Mouse (Mus musculus): ENCODE results near the gene Acbd6. TPM values are rescaled to one million over a fixed set of nuclear protein-coding genes. Genes with fewer than 3 reads are reported as not detected.

The Acbd6 gene
- polyA plus RNA-seq, 1 experiment from 2014 or later, result 58.7 TPM

- Histone ChIP-seq H3K9me3 (ENCODE audit: control insufficient read depth, low read length) (no peaks in the 10 kb centered on the region), H3K4me1 (replicated peaks; ENCODE audit: control insufficient read depth, insufficient read depth, low read length) (no peaks in the 10 kb centered on the region), H3K9ac (ENCODE audit: low read length) (no peak overlapping the region), H3K27ac (ENCODE audit: low read length) (no peak overlapping the region), H3K36me3 (ENCODE audit: control insufficient read depth, insufficient read depth, low read length) (no peaks in the 10 kb centered on the region), H3K4me3 (ENCODE audit: low read length) (no peak overlapping the region), H3K27me3 (ENCODE audit: control insufficient read depth, insufficient read depth, low read depth, low read length) (no peaks in the 10 kb centered on the region), H3K4me2 (ENCODE audit: low read depth, low read length) (no peak overlapping the region)
- ATAC-seq (ENCODE audit: low read depth), result no peak
- 43% methylated on average over 2 of the region's 2 CpGs for WGBS
These were observed 56.5 kb downstream of the Acbd6 start for GRCm38 (mm10) chr1:155614426-155614825.

DNA sequence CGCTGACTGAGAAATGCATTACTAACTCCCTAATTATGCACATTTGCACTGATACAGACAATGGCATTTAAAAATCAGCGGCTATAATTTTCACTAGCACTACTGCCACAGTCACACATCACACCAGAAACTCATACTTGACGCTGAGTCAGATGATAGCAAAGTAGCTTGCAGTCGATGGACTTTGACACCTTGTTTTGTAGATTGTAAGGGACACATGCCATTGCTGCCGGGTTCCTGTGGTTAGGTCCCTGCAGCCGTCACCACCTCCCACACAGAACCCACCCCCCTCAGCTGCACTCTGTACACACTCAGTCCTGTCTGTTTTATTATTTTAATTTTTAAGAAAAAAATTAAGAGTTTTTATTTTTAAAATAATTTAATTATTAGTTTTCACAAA is 63.2 kb downstream of the Acbd6 start:
- H3K4me1 ChIP-seq (replicated peaks; ENCODE audit: control insufficient read depth, insufficient read depth, low read length), result no peaks in the 10 kb centered on the region
- H3K9ac ChIP-seq (ENCODE audit: low read length), result no peak overlapping the region
- no peak for ATAC-seq (ENCODE audit: low read depth)
- H3K27me3 ChIP-seq (ENCODE audit: control insufficient read depth, insufficient read depth, low read depth, low read length), result no peaks in the 10 kb centered on the region
- WGBS, result 81% methylated on average over 6 of the region's 6 CpGs
- H3K36me3 ChIP-seq (ENCODE audit: control insufficient read depth, insufficient read depth, low read length), result peaks cover 2% of the 10 kb centered on the region; the same call in 1 of the 2 replicates
- no peak overlapping the region for H3K27ac ChIP-seq (ENCODE audit: low read length)
- no peak overlapping the region for H3K4me3 ChIP-seq (ENCODE audit: low read length)
- H3K9me3 ChIP-seq (ENCODE audit: control insufficient read depth, low read length), result no peaks in the 10 kb centered on the region
- no peak overlapping the region for H3K4me2 ChIP-seq (ENCODE audit: low read depth, low read length)

GRCm38 (mm10) chr1:155623192-155623591 is 65.3 kb downstream of the Acbd6 start:
- H3K9ac ChIP-seq (ENCODE audit: low read length), result no peak overlapping the region
- ATAC-seq (ENCODE audit: low read depth), result no peak

DNA sequence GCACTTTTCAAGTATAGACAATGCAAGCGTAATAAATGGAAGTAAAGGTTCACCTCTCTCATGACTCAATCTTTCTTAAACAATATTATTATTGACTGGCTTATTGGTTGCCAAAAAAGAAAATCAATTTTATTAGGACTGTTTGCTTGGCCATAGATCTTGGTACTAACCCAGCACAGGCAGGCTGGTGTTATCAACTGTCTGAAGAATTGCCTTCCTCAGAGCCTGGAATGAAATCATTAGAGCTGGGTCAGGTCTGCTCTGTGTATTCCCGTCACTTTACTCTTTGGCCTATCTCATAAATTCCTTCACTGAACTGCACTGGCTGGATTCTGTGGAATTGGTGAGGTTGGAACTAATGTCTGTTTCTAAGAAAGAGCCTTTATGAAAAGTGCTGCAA is 69.8 kb downstream of the Acbd6 start:
- H3K9ac ChIP-seq (ENCODE audit: low read length), result no peak overlapping the region
- H3K27ac ChIP-seq (ENCODE audit: low read length), result no peak overlapping the region
- WGBS, result 85% methylated on average over 2 of the region's 2 CpGs
- peaks cover 2% of the 10 kb centered on the region; the same call in 1 of the 2 replicates for H3K36me3 ChIP-seq (ENCODE audit: control insufficient read depth, insufficient read depth, low read length)
- H3K4me3 ChIP-seq (ENCODE audit: low read length), result no peak overlapping the region
- no peaks in the 10 kb centered on the region for H3K4me1 ChIP-seq (replicated peaks; ENCODE audit: control insufficient read depth, insufficient read depth, low read length)
- H3K9me3 ChIP-seq (ENCODE audit: control insufficient read depth, low read length), result no peaks in the 10 kb centered on the region
- H3K4me2 ChIP-seq (ENCODE audit: low read depth, low read length), result no peak overlapping the region
- ATAC-seq (ENCODE audit: low read depth), result no peak
- H3K27me3 ChIP-seq (ENCODE audit: control insufficient read depth, insufficient read depth, low read depth, low read length), result no peaks in the 10 kb centered on the region

More at GRCm38 (mm10) chr1:155623192-155623591, 65.3 kb downstream of the Acbd6 start:
- H3K36me3 ChIP-seq (ENCODE audit: control insufficient read depth, insufficient read depth, low read length), result peaks cover 2% of the 10 kb centered on the region; the same call in 1 of the 2 replicates
- H3K27me3 ChIP-seq (ENCODE audit: control insufficient read depth, insufficient read depth, low read depth, low read length), result no peaks in the 10 kb centered on the region
- 93% methylated on average over 8 of the region's 8 CpGs for WGBS
- H3K4me3 ChIP-seq (ENCODE audit: low read length), result no peak overlapping the region
- H3K9me3 ChIP-seq (ENCODE audit: control insufficient read depth, low read length), result no peaks in the 10 kb centered on the region
- no peaks in the 10 kb centered on the region for H3K4me1 ChIP-seq (replicated peaks; ENCODE audit: control insufficient read depth, insufficient read depth, low read length)
- no peak overlapping the region for H3K27ac ChIP-seq (ENCODE audit: low read length)
- H3K4me2 ChIP-seq (ENCODE audit: low read depth, low read length), result no peak overlapping the region

DNA sequence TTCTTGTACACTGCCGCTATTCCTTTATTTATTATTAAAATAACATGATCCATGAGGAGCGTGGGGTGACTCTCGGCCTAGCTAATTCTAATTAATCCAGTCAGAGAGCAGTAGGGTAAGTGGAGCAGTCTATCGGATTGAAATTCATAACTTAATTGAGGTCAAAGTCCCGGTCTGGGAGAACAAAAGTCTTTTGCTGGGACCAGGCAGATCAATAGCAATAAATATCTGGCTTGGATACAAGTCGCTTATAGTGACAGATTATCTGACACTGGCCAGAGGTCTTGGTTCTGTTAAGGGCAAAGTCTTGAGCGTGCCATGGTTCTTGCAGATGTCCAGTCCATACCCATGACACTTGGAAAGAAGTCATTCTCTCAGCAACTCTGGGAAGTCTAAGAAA is 78.7 kb downstream of the Acbd6 start:
- no peak for ATAC-seq (ENCODE audit: low read depth)
- Histone ChIP-seq H3K27ac (ENCODE audit: low read length) (no peak overlapping the region), H3K4me3 (ENCODE audit: low read length) (no peak overlapping the region), H3K4me1 (replicated peaks; ENCODE audit: control insufficient read depth, insufficient read depth, low read length) (no peaks in the 10 kb centered on the region), H3K4me2 (ENCODE audit: low read depth, low read length) (no peak overlapping the region), H3K9ac (ENCODE audit: low read length) (no peak overlapping the region), H3K9me3 (ENCODE audit: control insufficient read depth, low read length) (no peaks in the 10 kb centered on the region), H3K36me3 (ENCODE audit: control insufficient read depth, insufficient read depth, low read length) (no peaks in the 10 kb centered on the region), H3K27me3 (ENCODE audit: control insufficient read depth, insufficient read depth, low read depth, low read length) (no peaks in the 10 kb centered on the region)
- WGBS, result 88% methylated on average over 7 of the region's 7 CpGs

GRCm38 (mm10) chr1:155645816-155646215 is 87.9 kb downstream of the Acbd6 start:
- WGBS, result 81% methylated on average over 5 of the region's 5 CpGs
- ATAC-seq (ENCODE audit: low read depth), result no peak
- no peaks in the 10 kb centered on the region for H3K27me3 ChIP-seq (ENCODE audit: control insufficient read depth, insufficient read depth, low read depth, low read length)

DNA sequence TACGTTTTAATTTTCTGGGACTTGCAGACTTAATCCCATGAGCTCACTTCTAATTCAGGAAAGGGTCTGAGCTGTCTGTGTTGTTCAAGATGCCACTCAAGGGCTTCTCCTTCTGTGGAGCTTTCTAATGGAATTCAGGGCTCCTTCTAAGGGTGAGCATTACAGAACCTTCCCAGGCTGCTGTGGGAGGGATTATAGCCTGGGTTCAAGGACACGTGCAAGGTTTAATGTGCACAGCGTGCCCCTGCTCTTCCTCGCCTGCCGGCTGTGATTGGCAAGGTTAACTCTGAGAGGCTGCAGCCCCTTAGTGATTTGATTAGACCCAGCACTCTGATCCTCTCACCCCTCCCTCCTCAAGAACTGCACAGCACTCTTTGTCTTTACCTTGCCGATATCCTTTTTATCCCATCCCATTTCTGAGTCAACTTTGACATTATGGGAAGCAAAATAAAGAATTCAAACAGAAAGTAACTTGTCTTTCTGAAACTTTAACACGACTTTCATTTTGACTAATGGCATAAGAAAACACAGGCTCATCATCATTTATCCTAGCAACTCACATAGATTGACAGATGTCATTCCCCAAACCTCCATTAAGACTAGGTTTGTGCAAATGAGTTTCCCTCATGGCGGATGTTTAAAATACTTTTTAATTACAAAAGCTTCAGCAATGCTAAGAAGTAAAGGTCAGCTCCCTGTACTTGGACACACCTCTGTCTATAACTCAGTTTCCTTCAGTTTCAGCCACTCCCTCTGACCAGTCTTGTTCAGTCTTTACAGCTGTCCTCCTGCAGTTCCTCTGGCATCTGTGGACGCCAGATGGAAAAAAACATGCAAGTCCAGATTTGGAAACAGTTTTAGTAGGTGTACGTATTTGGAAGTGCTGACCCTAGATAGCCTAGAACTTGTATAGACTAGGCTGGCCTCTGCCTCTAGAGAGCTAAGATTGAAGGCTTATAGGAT is 88.7 kb downstream of the Acbd6 start:
- Histone ChIP-seq H3K27me3 (ENCODE audit: control insufficient read depth, insufficient read depth, low read depth, low read length) (no peaks in the 10 kb centered on the region), H3K9ac (ENCODE audit: low read length) (no peak overlapping the region), H3K36me3 (ENCODE audit: control insufficient read depth, insufficient read depth, low read length) (no peaks in the 10 kb centered on the region), H3K4me2 (ENCODE audit: low read depth, low read length) (no peak overlapping the region), H3K4me1 (replicated peaks; ENCODE audit: control insufficient read depth, insufficient read depth, low read length) (no peaks in the 10 kb centered on the region), H3K27ac (ENCODE audit: low read length) (no peak overlapping the region), H3K4me3 (ENCODE audit: low read length) (no peak overlapping the region), H3K9me3 (ENCODE audit: control insufficient read depth, low read length) (no peaks in the 10 kb centered on the region)
- WGBS, result 72% methylated on average over 10 of the region's 10 CpGs
- no peak for ATAC-seq (ENCODE audit: low read depth)

More at GRCm38 (mm10) chr1:155645816-155646215, 87.9 kb downstream of the Acbd6 start:
- Histone ChIP-seq H3K4me2 (ENCODE audit: low read depth, low read length) (no peak overlapping the region), H3K9ac (ENCODE audit: low read length) (no peak overlapping the region), H3K36me3 (ENCODE audit: control insufficient read depth, insufficient read depth, low read length) (no peaks in the 10 kb centered on the region), H3K4me1 (replicated peaks; ENCODE audit: control insufficient read depth, insufficient read depth, low read length) (no peaks in the 10 kb centered on the region), H3K27ac (ENCODE audit: low read length) (no peak overlapping the region), H3K4me3 (ENCODE audit: low read length) (no peak overlapping the region), H3K9me3 (ENCODE audit: control insufficient read depth, low read length) (no peaks in the 10 kb centered on the region)

- Histone ChIP-seq H3K27ac (ENCODE audit: low read length) (no peak overlapping the region), H3K4me2 (ENCODE audit: low read depth, low read length) (no peak overlapping the region), H3K9me3 (ENCODE audit: control insufficient read depth, low read length) (no peaks in the 10 kb centered on the region), H3K4me1 (replicated peaks; ENCODE audit: control insufficient read depth, insufficient read depth, low read length) (no peaks in the 10 kb centered on the region), H3K27me3 (ENCODE audit: control insufficient read depth, insufficient read depth, low read depth, low read length) (no peaks in the 10 kb centered on the region), H3K36me3 (ENCODE audit: control insufficient read depth, insufficient read depth, low read length) (no peaks in the 10 kb centered on the region), H3K9ac (ENCODE audit: low read length) (no peak overlapping the region), H3K4me3 (ENCODE audit: low read length) (no peak overlapping the region)
- WGBS, result 50% methylated on average over 9 of the region's 9 CpGs
- ATAC-seq (ENCODE audit: low read depth), result peak; percentile 51; the same call in 1 of the 2 replicates
These were observed 92.4 kb downstream of the Acbd6 start for GRCm38 (mm10) chr1:155650121-155650846.

DNA sequence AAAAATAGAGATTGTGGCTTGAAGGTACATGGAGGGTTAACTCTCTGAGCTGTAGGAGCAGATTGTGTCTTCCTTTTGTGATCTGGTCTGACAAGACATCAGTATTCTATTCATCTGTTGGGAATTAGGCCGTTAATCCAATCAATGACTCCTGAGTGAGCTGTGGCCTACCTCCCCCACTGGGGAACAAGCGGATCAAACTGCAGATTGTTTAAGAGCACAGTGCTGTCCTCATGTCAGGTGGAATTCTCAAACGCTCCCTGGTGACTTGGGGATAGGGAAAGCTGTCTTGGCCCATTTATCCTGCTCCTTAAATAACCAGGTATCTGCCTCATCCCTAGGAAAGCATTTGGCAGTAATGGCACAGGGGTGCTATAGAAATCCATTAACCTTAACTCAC is 97.0 kb downstream of the Acbd6 start:
- Histone ChIP-seq H3K27ac (ENCODE audit: low read length) (no peak overlapping the region), H3K4me2 (ENCODE audit: low read depth, low read length) (no peak overlapping the region), H3K27me3 (ENCODE audit: control insufficient read depth, insufficient read depth, low read depth, low read length) (no peaks in the 10 kb centered on the region), H3K9me3 (ENCODE audit: control insufficient read depth, low read length) (no peaks in the 10 kb centered on the region), H3K4me1 (replicated peaks; ENCODE audit: control insufficient read depth, insufficient read depth, low read length) (no peaks in the 10 kb centered on the region), H3K4me3 (ENCODE audit: low read length) (no peak overlapping the region), H3K36me3 (ENCODE audit: control insufficient read depth, insufficient read depth, low read length) (no peaks in the 10 kb centered on the region), H3K9ac (ENCODE audit: low read length) (no peak overlapping the region)
- ATAC-seq (ENCODE audit: low read depth), result no peak
- 65% methylated on average over 3 of the region's 3 CpGs for WGBS
